Mouse (Mus musculus): ENCODE results near the gene Ccdc54.

- TF ChIP-seq CTCF (IDR thresholded peaks at IDR 0.05; ENCODE audit: low read depth) (no peak), EP300 (IDR thresholded peaks at IDR 0.05; ENCODE audit: low read depth) (no peak)
These were observed 1.3 kb downstream of the Ccdc54 start for GRCm38 (mm10) chr16:50589574-50590151.
